Mouse (Mus musculus): ENCODE results near the gene Cdh13.

- TF ChIP-seq EP300 (IDR thresholded peaks at IDR 0.05; ENCODE audit: insufficient read depth, low read depth, low read length) (no peak), CTCF (IDR thresholded peaks at IDR 0.05) (no peak)
These were observed 1061.6 kb downstream of the Cdh13 start for GRCm38 (mm10) chr8:119345029-119345682.

All from heart, adult 2 months (tissue).